Mouse (Mus musculus): Measurements from ENCODE around the gene Adk. TPM values are rescaled to one million over a fixed set of nuclear protein-coding genes. Genes with fewer than 3 reads are reported as not detected.
A peak's percentile ranks its signal among the peaks of the same experiment; 100 is the strongest.

Adk gene
- polyA plus RNA-seq (2016; fragmentation: Nextera tagmentation; extraction: Ambion mirVana): 171 and 175 TPM in 2 replicates

GRCm38 (mm10) chr14:21052112-21052780 lies at the start of gene Adk, which contains the start of gene Ap3m1:
Gene Adk (plus strand): TSS chr14:21052574.
Gene Ap3m1 (minus strand): TSS chr14:21052508.
- WGBS: under 1% methylated on average over 48 of the region's 48 CpGs
- Histone ChIP-seq H3K9me3 (peaks cover 6% of the 10 kb centered on the region; the same call in 1 of the 2 replicates), H3K4me1 (peaks cover 20% of the 10 kb centered on the region; the same call in 1 of the 2 replicates), H3K27me3 (replicated peaks; ENCODE audit: low read depth, poor library complexity, severe bottlenecking) (no peaks in the 10 kb centered on the region), H3K4me3 (peak within 1 kb of the TSS; percentile 85), H3K27ac (replicated peaks) (peak within 1 kb of the TSS; percentile 96), H3K36me3 (replicated peaks) (peaks cover 18% of the 10 kb centered on the region)
- DNase-seq (ENCODE audit: low spot score): peak; percentile 97

DNA sequence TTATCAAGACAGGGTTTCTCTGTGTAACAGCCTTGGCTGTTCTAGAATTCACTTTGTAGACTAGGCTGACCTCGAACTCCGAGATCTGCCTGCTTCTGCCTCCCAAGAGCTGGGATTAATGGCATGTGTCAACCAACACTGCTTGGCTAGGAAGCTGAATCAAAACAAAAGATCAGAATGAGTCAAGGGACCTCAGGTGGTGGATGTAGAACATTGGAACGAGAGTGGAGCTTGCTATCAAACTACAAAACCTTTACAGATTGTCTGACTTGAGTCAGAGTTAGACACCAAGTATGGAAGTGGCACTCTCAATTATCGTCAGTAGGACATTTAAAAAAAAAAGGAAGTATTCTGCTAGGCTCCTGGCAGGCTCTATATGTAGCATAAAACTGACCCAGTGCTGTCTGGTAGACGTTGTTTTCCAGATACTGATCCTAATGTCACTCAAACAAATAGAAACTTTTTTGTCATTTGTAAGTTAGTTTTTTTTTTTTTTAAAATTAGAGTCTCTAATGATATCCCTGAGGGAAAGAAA lies 38.5 kb upstream of the Adk start:
- no peak for DNase-seq (ENCODE audit: low spot score)
- peaks cover 3% of the 10 kb centered on the region for H3K4me1 ChIP-seq
- WGBS: 82% methylated on average over 5 of the region's 5 CpGs
- no peak overlapping the region for H3K27ac ChIP-seq (replicated peaks)
- H3K4me3 ChIP-seq: no peak overlapping the region
- no peaks in the 10 kb centered on the region for H3K9me3 ChIP-seq
- peaks cover 57% of the 10 kb centered on the region for H3K36me3 ChIP-seq (replicated peaks)
- no peaks in the 10 kb centered on the region for H3K27me3 ChIP-seq (replicated peaks; ENCODE audit: low read depth, poor library complexity, severe bottlenecking)

DNA sequence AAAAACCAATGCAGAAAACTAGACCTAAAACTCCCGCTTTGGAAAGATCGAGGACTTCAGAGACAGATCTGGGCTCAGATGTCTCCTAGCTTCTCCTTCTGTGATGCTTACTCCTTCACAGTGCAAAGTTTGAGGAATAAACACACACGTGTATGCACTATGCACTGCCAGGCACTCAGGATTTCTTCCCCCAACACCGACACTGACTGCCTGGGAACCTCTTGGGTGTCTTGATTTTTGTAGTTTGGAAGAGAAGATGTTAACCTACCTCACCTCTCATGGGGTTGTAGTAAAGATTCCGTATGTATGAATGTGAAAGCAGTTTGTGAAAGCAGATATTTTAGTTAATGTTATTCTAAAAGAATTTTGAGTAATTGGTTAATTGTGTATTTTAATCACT lies 34.5 kb upstream of the Adk start:
- Histone ChIP-seq H3K4me1 (no peaks in the 10 kb centered on the region), H3K36me3 (replicated peaks) (peaks cover 78% of the 10 kb centered on the region), H3K27me3 (replicated peaks; ENCODE audit: low read depth, poor library complexity, severe bottlenecking) (no peaks in the 10 kb centered on the region), H3K4me3 (no peak overlapping the region), H3K9me3 (no peaks in the 10 kb centered on the region), H3K27ac (replicated peaks) (no peak overlapping the region)
- 91% methylated on average over 5 of the region's 5 CpGs for WGBS
- DNase-seq (ENCODE audit: low spot score): no peak

DNA sequence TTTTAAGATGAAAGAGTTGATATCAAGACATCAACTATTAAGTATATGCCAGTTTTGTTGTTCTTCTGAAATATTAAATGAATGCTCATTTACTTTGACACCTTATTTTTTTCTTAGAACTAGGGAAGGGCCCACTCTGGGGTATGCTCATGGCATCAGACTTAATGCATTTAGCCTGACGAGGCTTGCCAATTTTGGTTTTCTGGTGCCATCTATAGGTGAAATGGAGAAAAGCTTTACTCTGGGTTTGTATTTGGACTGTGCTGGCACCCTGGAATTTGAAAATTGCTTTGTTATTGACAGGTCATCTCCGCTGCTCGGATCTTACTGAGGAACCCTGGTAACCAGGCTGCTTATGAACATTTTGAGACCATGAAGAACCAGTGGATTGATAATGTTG lies 33.4 kb upstream of the Adk start:
- H3K27ac ChIP-seq (replicated peaks): no peak overlapping the region
- no peak for DNase-seq (ENCODE audit: low spot score)
- H3K4me3 ChIP-seq: no peak overlapping the region
- H3K4me1 ChIP-seq: no peaks in the 10 kb centered on the region
- H3K36me3 ChIP-seq (replicated peaks): peaks cover 80% of the 10 kb centered on the region
- no peaks in the 10 kb centered on the region for H3K9me3 ChIP-seq
- H3K27me3 ChIP-seq (replicated peaks; ENCODE audit: low read depth, poor library complexity, severe bottlenecking): no peaks in the 10 kb centered on the region
- WGBS: 49% methylated on average over 3 of the region's 3 CpGs

DNA sequence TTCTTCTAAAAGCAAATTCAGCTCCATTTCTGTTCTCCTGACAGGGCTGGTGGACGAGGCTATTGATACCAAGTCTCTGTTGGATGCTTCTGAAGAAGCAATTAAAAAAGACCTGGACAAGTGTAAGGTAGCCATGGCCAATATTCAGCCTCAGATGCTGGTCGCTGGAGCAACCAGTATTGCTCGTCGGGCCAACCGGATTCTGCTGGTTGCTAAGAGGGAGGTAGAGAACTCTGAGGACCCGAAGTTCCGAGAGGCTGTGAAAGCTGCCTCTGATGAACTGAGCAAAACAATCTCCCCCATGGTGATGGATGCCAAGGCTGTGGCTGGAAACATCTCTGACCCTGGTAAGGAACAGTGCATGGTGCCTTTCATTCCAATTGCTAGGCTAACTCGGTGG lies 31.9 kb upstream of the Adk start:
- Histone ChIP-seq H3K4me3 (no peak overlapping the region), H3K27me3 (replicated peaks; ENCODE audit: low read depth, poor library complexity, severe bottlenecking) (no peaks in the 10 kb centered on the region), H3K36me3 (replicated peaks) (peaks cover 87% of the 10 kb centered on the region), H3K4me1 (no peaks in the 10 kb centered on the region), H3K27ac (replicated peaks) (no peak overlapping the region), H3K9me3 (no peaks in the 10 kb centered on the region)
- WGBS: 92% methylated on average over 8 of the region's 8 CpGs
- no peak for DNase-seq (ENCODE audit: low spot score)

GRCm38 (mm10) chr14:21027542-21027941 lies 24.8 kb upstream of the Adk start:
- Histone ChIP-seq H3K4me3 (no peak overlapping the region), H3K27me3 (replicated peaks; ENCODE audit: low read depth, poor library complexity, severe bottlenecking) (no peaks in the 10 kb centered on the region), H3K36me3 (replicated peaks) (peaks cover 91% of the 10 kb centered on the region), H3K4me1 (peaks cover 13% of the 10 kb centered on the region), H3K9me3 (no peaks in the 10 kb centered on the region), H3K27ac (replicated peaks) (no peak overlapping the region)
- DNase-seq (ENCODE audit: low spot score): no peak

DNA sequence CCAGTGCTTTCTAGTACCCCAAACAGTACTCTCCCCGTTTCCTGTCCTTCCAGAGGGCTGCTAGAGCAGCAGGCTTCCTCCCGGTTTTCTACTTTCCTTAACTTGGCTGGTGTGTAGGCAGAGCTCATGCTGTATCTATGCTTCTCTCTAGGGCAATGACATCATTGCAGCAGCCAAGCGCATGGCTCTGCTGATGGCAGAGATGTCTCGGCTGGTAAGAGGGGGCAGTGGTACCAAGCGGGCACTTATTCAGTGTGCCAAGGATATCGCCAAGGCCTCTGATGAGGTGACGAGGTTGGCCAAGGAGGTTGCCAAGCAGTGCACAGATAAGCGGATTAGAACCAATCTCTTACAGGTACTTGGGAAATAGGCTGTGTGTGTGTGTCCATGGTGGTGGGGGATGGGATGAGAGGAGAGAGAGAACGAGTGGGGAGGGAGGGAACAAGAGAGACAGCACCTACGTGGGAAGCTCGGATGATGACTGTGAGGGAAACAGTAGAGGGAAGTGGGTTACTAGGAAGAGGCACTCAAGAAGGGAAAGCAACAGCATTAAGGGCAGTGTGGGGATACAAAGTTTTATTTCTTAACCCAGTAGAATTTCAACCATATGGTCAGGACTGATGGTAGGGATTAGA lies 23.2 kb upstream of the Adk start:
- H3K9me3 ChIP-seq: no peaks in the 10 kb centered on the region
- WGBS: 90% methylated on average over 11 of the region's 11 CpGs
- no peak for DNase-seq (ENCODE audit: low spot score)
- H3K4me1 ChIP-seq: peaks cover 13% of the 10 kb centered on the region
- no peak overlapping the region for H3K4me3 ChIP-seq
- H3K36me3 ChIP-seq (replicated peaks): peaks cover 82% of the 10 kb centered on the region
- H3K27me3 ChIP-seq (replicated peaks; ENCODE audit: low read depth, poor library complexity, severe bottlenecking): no peaks in the 10 kb centered on the region
- H3K27ac ChIP-seq (replicated peaks): no peak overlapping the region

DNA sequence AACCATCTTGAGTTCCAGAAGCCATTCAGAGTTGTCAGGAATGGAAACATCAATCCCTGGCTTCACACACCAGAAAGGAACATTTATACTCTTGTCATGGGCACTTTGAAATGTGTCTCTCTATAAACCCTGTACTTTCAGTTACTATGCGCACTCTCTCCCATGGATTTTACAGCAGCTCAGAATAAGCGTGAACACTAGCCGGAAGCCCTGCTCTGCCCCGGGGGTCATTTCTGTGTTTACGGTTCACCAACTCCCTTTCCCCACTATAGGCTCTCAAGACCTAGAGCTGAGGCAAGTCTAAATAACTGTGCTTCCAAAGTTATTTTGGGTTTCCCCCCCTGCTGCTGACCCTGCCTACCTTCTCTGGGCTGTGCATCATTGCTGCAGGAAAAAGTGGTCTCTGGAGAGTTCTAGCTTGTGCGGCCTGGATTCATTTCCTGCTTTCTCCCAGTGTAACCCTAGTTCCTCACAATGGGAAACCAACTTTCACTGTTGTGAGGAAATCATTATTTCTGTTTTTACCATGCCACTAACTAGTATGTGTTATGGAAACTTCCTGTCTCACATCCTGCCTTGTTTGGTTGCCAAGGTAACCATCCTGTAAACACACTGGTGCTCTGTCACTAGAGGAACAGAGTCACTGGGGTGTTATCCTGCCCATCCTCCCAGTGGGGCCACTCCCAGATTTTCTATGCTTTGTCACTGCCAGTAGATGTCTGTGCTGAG lies 20.4 kb upstream of the Adk start:
- Histone ChIP-seq H3K4me3 (no peak overlapping the region), H3K4me1 (peaks cover 13% of the 10 kb centered on the region), H3K36me3 (replicated peaks) (peaks cover 77% of the 10 kb centered on the region), H3K27me3 (replicated peaks; ENCODE audit: low read depth, poor library complexity, severe bottlenecking) (no peaks in the 10 kb centered on the region), H3K27ac (replicated peaks) (peak overlapping the region; percentile 48), H3K9me3 (no peaks in the 10 kb centered on the region)
- 41% methylated on average over 6 of the region's 6 CpGs for WGBS
- DNase-seq (ENCODE audit: low spot score): peak; percentile 38

- Histone ChIP-seq H3K27ac (replicated peaks) (no peak overlapping the region), H3K4me1 (peaks cover 13% of the 10 kb centered on the region), H3K4me3 (no peak overlapping the region), H3K9me3 (no peaks in the 10 kb centered on the region), H3K27me3 (replicated peaks; ENCODE audit: low read depth, poor library complexity, severe bottlenecking) (no peaks in the 10 kb centered on the region), H3K36me3 (replicated peaks) (peaks cover 79% of the 10 kb centered on the region)
- WGBS: 92% methylated on average over 4 of the region's 4 CpGs
- no peak for DNase-seq (ENCODE audit: low spot score)
Observed at GRCm38 (mm10) chr14:21034271-21034670, 18.1 kb upstream of the Adk start.

DNA sequence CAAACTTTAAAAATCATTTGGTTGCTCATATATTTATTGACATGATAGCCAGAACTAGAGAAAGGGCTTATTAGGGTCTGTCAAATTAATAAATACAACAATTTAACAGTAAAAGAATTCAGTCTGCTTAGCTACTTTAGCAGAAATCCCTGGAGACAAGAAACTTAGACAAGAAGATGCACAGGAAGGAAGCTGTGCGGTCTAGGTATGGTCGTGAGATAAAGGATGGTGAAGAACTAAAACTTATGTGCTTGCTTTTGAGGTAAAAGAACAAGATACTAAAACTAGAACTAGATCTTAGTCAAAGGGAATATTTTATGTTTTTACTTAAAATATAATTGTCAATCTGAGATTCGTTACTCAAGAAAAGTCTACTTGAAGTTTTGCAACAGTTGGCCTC lies 17.6 kb upstream of the Adk start:
- Histone ChIP-seq H3K4me1 (peaks cover 13% of the 10 kb centered on the region), H3K27ac (replicated peaks) (no peak overlapping the region), H3K27me3 (replicated peaks; ENCODE audit: low read depth, poor library complexity, severe bottlenecking) (no peaks in the 10 kb centered on the region), H3K36me3 (replicated peaks) (peaks cover 79% of the 10 kb centered on the region), H3K4me3 (no peak overlapping the region), H3K9me3 (no peaks in the 10 kb centered on the region)
- DNase-seq (ENCODE audit: low spot score): no peak
- 94% methylated on average over 3 of the region's 3 CpGs for WGBS

DNA sequence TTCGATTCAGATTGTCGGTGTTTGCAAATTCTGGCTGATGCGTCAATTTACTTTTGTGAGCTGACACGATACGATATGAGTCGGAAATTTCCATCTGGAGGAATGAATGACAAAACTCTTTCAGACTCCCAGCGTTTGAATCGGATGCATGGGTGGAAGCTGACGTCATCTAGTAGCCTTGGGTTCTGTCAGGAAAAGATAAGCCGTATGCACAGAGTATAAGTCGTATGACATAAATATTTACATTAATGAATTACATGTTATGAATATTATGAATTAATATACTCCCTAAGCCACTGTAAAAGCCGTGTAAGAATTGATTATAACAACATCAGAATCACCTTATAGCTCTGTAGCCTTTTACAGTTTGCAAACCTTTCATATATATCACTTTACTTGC lies 13.3 kb upstream of the Adk start:
- DNase-seq (ENCODE audit: low spot score): no peak
- Histone ChIP-seq H3K27ac (replicated peaks) (no peak overlapping the region), H3K9me3 (no peaks in the 10 kb centered on the region), H3K4me3 (no peak overlapping the region), H3K36me3 (replicated peaks) (peaks cover 67% of the 10 kb centered on the region), H3K4me1 (no peaks in the 10 kb centered on the region), H3K27me3 (replicated peaks; ENCODE audit: low read depth, poor library complexity, severe bottlenecking) (no peaks in the 10 kb centered on the region)
- WGBS: 94% methylated on average over 12 of the region's 12 CpGs

DNA sequence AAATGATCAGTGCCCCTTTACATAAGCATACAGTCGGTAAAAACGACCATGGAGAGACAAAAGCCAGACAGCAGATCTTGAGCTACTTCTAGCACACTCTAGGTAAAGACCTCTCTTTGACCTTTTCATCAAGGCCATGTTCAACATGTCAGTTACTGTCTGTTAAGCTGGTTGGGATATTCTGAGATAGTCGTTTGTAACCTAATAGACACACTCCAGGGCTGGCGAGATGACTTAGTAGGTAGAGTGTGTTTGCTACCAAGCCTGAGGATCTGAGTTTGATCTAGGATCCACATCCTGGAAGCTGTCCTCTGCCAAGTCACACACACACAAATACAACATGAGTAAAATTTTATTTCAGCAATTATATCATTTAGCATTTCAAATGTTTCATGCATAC lies 12.8 kb upstream of the Adk start:
- H3K9me3 ChIP-seq: no peaks in the 10 kb centered on the region
- H3K36me3 ChIP-seq (replicated peaks): peaks cover 66% of the 10 kb centered on the region
- H3K4me1 ChIP-seq: no peaks in the 10 kb centered on the region
- no peak overlapping the region for H3K27ac ChIP-seq (replicated peaks)
- 92% methylated on average over 4 of the region's 4 CpGs for WGBS
- no peak overlapping the region for H3K4me3 ChIP-seq
- H3K27me3 ChIP-seq (replicated peaks; ENCODE audit: low read depth, poor library complexity, severe bottlenecking): no peaks in the 10 kb centered on the region
- no peak for DNase-seq (ENCODE audit: low spot score)

Data from embryonic facial prominence, embryonic 10.5 days (tissue).